Mouse (Mus musculus) midbrain, postnatal 0 days (tissue): ENCODE data around the gene Caskin1. TPM values are rescaled to one million over a fixed set of nuclear protein-coding genes. Genes with fewer than 3 reads are reported as not detected.

Source experiments
- ATAC-seq: fragments of 200-750 bp; cut with Nextera tagmentation; 2 replicates; pipeline ENCODE4 v1.8.0; 2017; ENCODE audit warnings: moderate number of reproducible peaks, mild to moderate bottlenecking, moderate TSS enrichment, moderate library complexity; ENCODE audit not compliant: low FRiP score
- DNase-seq: peaks from one replicate; pipeline ENCODE4 v3.0.0-alpha.2; 2015; ENCODE audit warnings: low spot score
- H3K27ac ChIP-seq: fragments of 300-500 bp; sonication (generic); 2 replicates; pipeline ENCODE4 v1.5.1; 2014; ENCODE audit warnings: low read depth, mild to moderate bottlenecking, low read length, mixed read lengths
- H3K27me3 ChIP-seq: fragments of 300-500 bp; sonication (generic); 2 replicates; pipeline ENCODE4 v1.6.1; 2014; ENCODE audit warnings: low read length, control low read depth, mixed read lengths; ENCODE audit not compliant: insufficient read depth
- H3K36me3 ChIP-seq: fragments of 300-500 bp; sonication (generic); 2 replicates; pipeline ENCODE4 v1.6.1; 2014; ENCODE audit warnings: low read length, control low read depth, mixed read lengths; ENCODE audit not compliant: insufficient read depth
- H3K4me1 ChIP-seq: fragments of 300-500 bp; sonication (generic); 2 replicates; pipeline ENCODE4 v1.6.1; 2014; ENCODE audit warnings: mild to moderate bottlenecking, control low read depth, antibody characterized with exemption, low read length, mixed read lengths; ENCODE audit not compliant: insufficient read depth
- H3K4me2 ChIP-seq: fragments of 300-500 bp; sonication (generic); 2 replicates; pipeline ENCODE4 v1.6.1; 2014; ENCODE audit warnings: low read depth, mild to moderate bottlenecking, low read length, mixed read lengths; ENCODE audit not compliant: poor library complexity, severe bottlenecking
- H3K4me3 ChIP-seq: fragments of 300-500 bp; sonication (generic); 2 replicates; pipeline ENCODE4 v1.5.1; 2014; ENCODE audit warnings: low read depth, mild to moderate bottlenecking, low read length, moderate library complexity
- H3K9ac ChIP-seq: fragments of 300-500 bp; sonication (generic); replicated peaks from 2 replicates; pipeline ENCODE4 v1.6.1; 2014; ENCODE audit warnings: mild to moderate bottlenecking, low read length, moderate library complexity, mixed read lengths; ENCODE audit not compliant: poor library complexity, severe bottlenecking
- H3K9me3 ChIP-seq: fragments of 300-500 bp; sonication (generic); 2 replicates; pipeline ENCODE4 v1.6.1; 2016; ENCODE audit warnings: low read length, control low read depth
- CTCF ChIP-seq: IDR thresholded peaks from 2 replicates; pipeline ENCODE4 v1.5.1; 2016; ENCODE audit warnings: antibody characterized with exemption, mild to moderate bottlenecking
- WGBS: fragments of 180-500 bp; shearing (Covaris S2); extraction: QIAGEN DNeasy Blood & Tissue Kit; methylation state at CpG from one replicate; pipeline ENCODE4 v1.1.7; 2014; 5-methylcytosine and 5-hydroxymethylcytosine counted together
- polyA plus RNA-seq: library from polyadenylated mRNA; unstranded; fragments of >200 nt; fragmentation: Nextera tagmentation; extraction: Ambion mirVana; gene quantifications from 2 replicates; pipeline ENCODE4 v1.2.1, GENCODE M21; 2015
- total RNA-seq: library from RNA; depleted of rRNA; stranded (reverse); fragments of >200 nt; gene quantifications from 2 replicates; pipeline ENCODE4 v1.2.3, GENCODE M21; 2014

Gene Caskin1
- total and polyA plus RNA-seq, 2 experiments from 2014 or later = 47.5 to 151 TPM

DNA sequence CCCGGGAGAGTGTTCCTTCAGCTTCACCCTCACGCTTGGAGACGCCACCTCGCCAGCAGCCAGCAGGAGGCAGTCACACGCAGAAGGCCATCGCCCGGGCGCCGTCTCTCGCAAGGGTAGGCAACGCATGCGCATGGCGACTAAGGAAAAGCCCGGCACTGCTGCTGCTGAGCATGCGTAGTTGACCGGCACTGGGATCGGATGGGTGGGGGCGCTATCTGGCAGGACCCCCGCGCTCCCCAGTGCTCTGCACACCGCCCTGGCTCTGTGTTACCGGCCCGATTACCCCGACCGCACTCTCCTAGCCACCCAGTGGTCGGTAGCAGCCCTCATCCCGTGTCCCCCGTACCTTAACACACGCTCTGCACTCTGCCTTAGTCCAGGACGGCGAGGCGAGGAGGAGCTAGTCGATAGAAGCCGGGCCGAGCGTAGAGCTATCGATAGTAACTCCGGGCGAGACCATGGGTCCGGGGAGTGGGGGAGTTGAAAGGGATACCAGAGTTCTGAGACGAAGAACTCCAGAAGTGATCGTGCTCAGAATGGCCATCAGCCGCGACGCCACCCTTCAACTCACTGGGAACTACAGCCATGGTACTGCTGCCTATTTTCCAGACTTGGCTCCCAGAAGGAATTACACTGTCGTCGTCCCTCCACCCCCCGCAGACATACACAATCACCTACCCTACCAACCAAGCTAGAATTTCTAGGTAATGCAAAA is 9.6 kb upstream of the Caskin1 start, which contains the start of gene Mlst8:
TSS of gene Mlst8 (minus strand) at position 416 of the 718 bp plus-strand sequence.
- Histone ChIP-seq H3K9me3 (no peaks in the 10 kb centered on the region), H3K4me2 (peak within 1 kb of the TSS; percentile 77), H3K27me3 (no peaks in the 10 kb centered on the region), H3K36me3 (peaks cover 34% of the 10 kb centered on the region), H3K9ac (peak within 1 kb of the TSS; percentile 69), H3K4me3 (peak within 1 kb of the TSS; percentile 56), H3K4me1 (peaks cover 6% of the 10 kb centered on the region), H3K27ac (peak within 1 kb of the TSS; percentile 89)
- TF ChIP-seq CTCF = peak; percentile 92
- ATAC-seq (peak; percentile 91), DNase-seq (peak; percentile 97)
- 1% methylated on average over 48 of the region's 48 CpGs for WGBS

- H3K27ac ChIP-seq = no peak overlapping the region
- no peak overlapping the region for H3K9ac ChIP-seq
- H3K4me2 ChIP-seq = no peak overlapping the region
- TF ChIP-seq CTCF = no peak
- H3K9me3 ChIP-seq = no peaks in the 10 kb centered on the region
- DNase-seq (no peak), ATAC-seq (no peak)
- no peaks in the 10 kb centered on the region for H3K27me3 ChIP-seq
- WGBS = 17% methylated on average over 1 of the region's 1 CpGs
- H3K4me3 ChIP-seq = peak overlapping the region; percentile 56
- H3K4me1 ChIP-seq = peaks cover 3% of the 10 kb centered on the region; the same call in 1 of the 2 replicates
- peaks cover 28% of the 10 kb centered on the region for H3K36me3 ChIP-seq
Measured at GRCm38 (mm10) chr17:24479431-24479830, 9.0 kb upstream of the Caskin1 start.

GRCm38 (mm10) chr17:24480201-24480826 is 8.1 kb upstream of the Caskin1 start:
- WGBS = 36% methylated on average over 3 of the region's 3 CpGs
- Histone ChIP-seq H3K4me3 (no peak overlapping the region), H3K9me3 (no peaks in the 10 kb centered on the region), H3K9ac (no peak overlapping the region), H3K27ac (no peak overlapping the region), H3K4me1 (peaks cover 5% of the 10 kb centered on the region; the same call in 1 of the 2 replicates), H3K36me3 (peaks cover 21% of the 10 kb centered on the region), H3K4me2 (no peak overlapping the region), H3K27me3 (no peaks in the 10 kb centered on the region)
- ATAC-seq = no peak
- DNase-seq = no peak
- peak; percentile 56 for TF ChIP-seq CTCF

DNA sequence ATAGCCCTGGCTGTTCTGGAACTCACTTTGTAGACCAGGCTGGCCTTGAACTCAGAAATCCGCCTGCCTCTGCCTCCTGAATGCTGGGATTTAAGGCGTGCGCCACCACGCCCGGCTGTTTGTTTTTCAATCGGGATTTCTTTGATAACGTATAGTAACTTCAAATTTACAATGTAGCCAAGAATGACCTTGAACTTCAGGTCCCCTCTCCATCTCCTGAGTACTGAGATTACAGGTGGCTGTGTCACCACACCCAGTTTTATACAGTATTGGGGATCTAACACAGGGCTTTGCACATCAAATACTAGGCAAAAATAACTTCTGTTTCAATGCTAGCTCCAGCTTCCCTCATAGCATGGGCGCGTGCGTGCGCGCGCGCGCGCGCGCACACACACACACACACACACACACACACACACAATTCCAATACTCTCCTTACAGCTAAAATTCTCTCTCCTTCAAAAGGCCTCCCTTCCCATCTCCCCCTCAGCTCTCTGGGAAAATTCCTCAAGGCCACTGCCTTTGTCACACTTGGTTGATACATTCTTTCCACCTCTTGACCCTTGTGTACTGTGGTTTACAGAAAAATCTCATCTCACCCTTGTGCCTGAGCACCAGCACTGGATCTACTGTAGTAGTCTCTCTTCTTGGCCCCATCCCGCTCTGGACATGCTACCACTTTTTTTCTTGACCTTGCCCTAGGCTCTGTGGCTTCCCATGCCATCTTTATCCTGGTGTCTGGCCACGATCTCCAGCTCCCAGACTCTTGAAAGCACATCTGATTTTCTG is 7.2 kb upstream of the Caskin1 start:
- Histone ChIP-seq H3K27ac (no peak overlapping the region), H3K9me3 (no peaks in the 10 kb centered on the region), H3K9ac (no peak overlapping the region), H3K4me3 (no peak overlapping the region), H3K36me3 (peaks cover 12% of the 10 kb centered on the region), H3K4me1 (peaks cover 6% of the 10 kb centered on the region; the same call in 1 of the 2 replicates), H3K27me3 (no peaks in the 10 kb centered on the region), H3K4me2 (no peak overlapping the region)
- no peak for TF ChIP-seq CTCF
- DNase-seq = no peak
- ATAC-seq = no peak
- 95% methylated on average over 20 of the region's 20 CpGs for WGBS

- ATAC-seq (no peak), DNase-seq (no peak)
- no peak for TF ChIP-seq CTCF
- H3K9me3 ChIP-seq = no peaks in the 10 kb centered on the region
- H3K9ac ChIP-seq = no peak overlapping the region
- H3K36me3 ChIP-seq = no peaks in the 10 kb centered on the region
- 73% methylated on average over 3 of the region's 3 CpGs for WGBS
- H3K4me1 ChIP-seq = 0 out of 2 replicates have a peak, but pooled peaks cover 6% of the 10 kb centered on the region
- H3K27me3 ChIP-seq = no peaks in the 10 kb centered on the region
- no peak overlapping the region for H3K27ac ChIP-seq
- no peak overlapping the region for H3K4me3 ChIP-seq
- H3K4me2 ChIP-seq = no peak overlapping the region
Measured at GRCm38 (mm10) chr17:24483495-24483894, 4.9 kb upstream of the Caskin1 start.
